Comparison of ENCODE assay signal across 8 mouse cellular contexts in genomic region chr11:6405591-6406081, GRCm38 (mm10). TPM values are rescaled to one million over a fixed set of nuclear protein-coding genes. Genes with fewer than 3 reads are reported as not detected.
A peak's percentile ranks its signal among the peaks of the same experiment; 100 is the strongest.
DNase-seq lines count a peak whose midpoint lies in the region; ATAC-seq and TF ChIP-seq lines count a peak whose summit lies in the region.

No protein-coding gene starts in this region.

- H3K27ac ChIP-seq in testis, adult 2 months (ENCODE audit: control insufficient read depth, insufficient read depth, low read depth, low read length): peak overlapping the region; percentile 56
- peak overlapping the region; percentile 70 for H3K27ac ChIP-seq in limb, embryonic 11.5 days (replicated peaks; ENCODE audit: low read depth, low read length)

- H3K9me3 ChIP-seq in limb, embryonic 11.5 days (ENCODE audit: control insufficient read depth, low read length): no peaks in the 10 kb centered on the region

- no peaks in the 10 kb centered on the region; the same call in 1 of the 2 replicates for H3K4me1 ChIP-seq in testis, adult 2 months (ENCODE audit: control insufficient read depth, insufficient read depth, low read length)
- peaks cover 23% of the 10 kb centered on the region for H3K4me1 ChIP-seq in limb, embryonic 11.5 days (ENCODE audit: control insufficient read depth, insufficient read depth, low read length)

- ATAC-seq in cerebellum, adult (ENCODE audit: insufficient number of reproducible peaks, low FRiP score, low TSS enrichment): no peak
- ATAC-seq in limb, embryonic 11.5 days (ENCODE audit: insufficient number of reproducible peaks, low FRiP score, low TSS enrichment, low read depth): no peak

- DNase-seq in cerebellum, adult 8-10 months: peak; percentile 45
- DNase-seq in testis, postnatal 10 days (ENCODE audit: low spot score): no peak
- peak; percentile 61 for DNase-seq in heart, postnatal 36 days
- no peak for DNase-seq in limb, embryonic 11.5 days (ENCODE audit: low spot score)
- DNase-seq in thymus, postnatal 36 days: peak; percentile 49 to 69
- DNase-seq in spleen, adult 12 weeks (ENCODE audit: low spot score): no peak

- H3K27me3 ChIP-seq in testis, adult 2 months (ENCODE audit: control insufficient read depth, insufficient read depth, low read length): no peaks in the 10 kb centered on the region
- H3K27me3 ChIP-seq in limb, embryonic 11.5 days (ENCODE audit: control insufficient read depth, insufficient read depth, low read length): no peaks in the 10 kb centered on the region

- peak overlapping the region; percentile 47 for H3K9ac ChIP-seq in limb, embryonic 11.5 days (ENCODE audit: low read length)

- 81% methylated on average over 4 of the region's 4 CpGs for WGBS in limb, embryonic 11.5 days

- intact Hi-C loops in heart, postnatal 36 days (cut with DNase I): no loop called here

- TF ChIP-seq POLR2A in testis, adult 2 months (IDR thresholded peaks at IDR 0.05; ENCODE audit: control insufficient read depth, low read depth, low read length): no peak

- H3K4me2 ChIP-seq in limb, embryonic 11.5 days (ENCODE audit: low read depth, severe bottlenecking): no peak overlapping the region

- peaks cover 2% of the 10 kb centered on the region; the same call in 1 of the 2 replicates for H3K36me3 ChIP-seq in testis, adult 2 months (ENCODE audit: control insufficient read depth, insufficient read depth, low read length)
- H3K36me3 ChIP-seq in limb, embryonic 11.5 days (ENCODE audit: control insufficient read depth, insufficient read depth, low read length): peaks cover 29% of the 10 kb centered on the region

- no peak overlapping the region for H3K4me3 ChIP-seq in testis, adult 2 months (ENCODE audit: control insufficient read depth, low read depth, low read length)
- H3K4me3 ChIP-seq in limb, embryonic 11.5 days (ENCODE audit: low read depth, low read length): no peak overlapping the region

- TF ChIP-seq CTCF in testis, adult 2 months (IDR thresholded peaks at IDR 0.05; ENCODE audit: control insufficient read depth, insufficient read depth, insufficient replicate concordance, low read depth, low read length): no peak

RNA-seq across cellular contexts. Expression of gene Ppia, which starts 9.6 kb away (rescaled TPM):
- polyA plus RNA-seq in testis, adult 2 months (2012; rRNA removed): 609 and 709 TPM in 2 replicates
- total RNA-seq in heart, postnatal 36 days (2021): 100 to 1,000 TPM; 331 to 351 TPM
- 5,871 and 5,955 TPM in 2 replicates for polyA plus RNA-seq in limb, embryonic 11.5 days (2014; fragmentation: Nextera tagmentation; extraction: Ambion mirVana)

RNA-seq across cellular contexts. Expression of gene Zmiz2, which starts 16.8 kb away (rescaled TPM):
- 159 and 160 TPM in 2 replicates for polyA plus RNA-seq in testis, adult 2 months (2012; rRNA removed)
- total RNA-seq in heart, postnatal 36 days (2021): 10 to 100 TPM; 35.0 to 39.5 TPM
- polyA plus RNA-seq in limb, embryonic 11.5 days (2014; fragmentation: Nextera tagmentation; extraction: Ambion mirVana): 11.2 and 13.5 TPM in 2 replicates

RNA-seq across cellular contexts. Expression of gene H2afv, which starts 38.6 kb away (rescaled TPM):
- polyA plus RNA-seq in testis, adult 2 months (2012; rRNA removed): 26.2 and 30.5 TPM in 2 replicates
- total RNA-seq in heart, postnatal 36 days (2021): 10 to 100 TPM; 70.4 to 83.8 TPM
- polyA plus RNA-seq in limb, embryonic 11.5 days (2014; fragmentation: Nextera tagmentation; extraction: Ambion mirVana): 866 and 905 TPM in 2 replicates

Comparison
In these comparisons a context has a peak if more than half of its experiments do, and no peak if none do; other contexts are left out.
1. DNase-seq: peak in cerebellum, adult 8-10 months (single experiment), heart, postnatal 36 days (2 of 2) and thymus, postnatal 36 days (2 of 2); none in testis, postnatal 10 days (single experiment), limb, embryonic 11.5 days (single experiment) and spleen, adult 12 weeks (single experiment).
2. RNA of gene Zmiz2, which starts 16.8 kb away (polyA plus RNA-seq): 159 to 160 TPM in testis, adult 2 months; 11.2 to 13.5 TPM in limb, embryonic 11.5 days; every median in the first group is over 10 times any median in the second.
3. RNA of gene H2afv, which starts 38.6 kb away (polyA plus RNA-seq): 866 to 905 TPM in limb, embryonic 11.5 days; 26.2 to 30.5 TPM in testis, adult 2 months; every median in the first group is over 10 times any median in the second.